Mouse (Mus musculus) fat pad, adult 2 months (tissue): ENCODE data around the gene Narf.

Experiments used
- DNase-seq: peaks from one replicate; pipeline ENCODE4 v3.0.0-alpha.2; 2011; ENCODE audit warnings: low read depth, low spot score; ENCODE audit errors: extremely low read depth

Narf gene

DNA sequence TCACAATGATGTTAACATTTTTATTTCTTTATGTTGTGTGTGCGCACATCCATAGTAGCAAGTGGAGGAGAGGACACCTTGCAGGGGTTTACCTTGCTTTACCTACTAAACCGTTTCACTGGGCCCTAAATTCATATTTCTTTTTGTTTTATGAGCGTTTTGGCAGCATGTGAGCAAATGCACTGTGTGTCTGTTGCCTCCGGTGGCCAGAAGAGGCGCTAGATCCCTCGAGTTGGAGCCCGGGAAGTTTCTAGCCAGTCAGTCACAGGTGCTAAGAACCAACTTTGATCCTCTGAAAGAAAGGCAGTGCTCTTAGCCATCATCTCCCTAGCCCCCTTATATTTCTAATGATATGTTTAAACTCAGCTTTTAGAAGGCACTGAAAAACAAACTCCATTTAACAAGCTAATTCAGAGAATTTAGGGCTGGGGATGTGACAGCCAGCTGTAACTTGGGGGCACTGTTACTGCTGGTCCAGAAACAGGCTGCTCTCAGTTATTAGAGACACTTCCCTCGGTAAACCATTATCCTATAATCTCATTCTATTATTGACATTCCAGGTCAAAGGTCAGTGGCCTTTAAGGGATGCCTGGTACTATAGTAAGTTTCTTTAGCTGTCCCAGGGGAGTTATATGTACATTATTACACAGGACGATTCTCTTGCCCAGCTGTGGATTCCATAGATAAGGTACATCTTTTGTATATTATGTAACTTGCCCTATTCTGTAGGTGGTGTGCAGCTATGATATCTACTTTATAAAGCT, 1.4 kb upstream of the Narf start:
- DNase-seq: no peak

DNA sequence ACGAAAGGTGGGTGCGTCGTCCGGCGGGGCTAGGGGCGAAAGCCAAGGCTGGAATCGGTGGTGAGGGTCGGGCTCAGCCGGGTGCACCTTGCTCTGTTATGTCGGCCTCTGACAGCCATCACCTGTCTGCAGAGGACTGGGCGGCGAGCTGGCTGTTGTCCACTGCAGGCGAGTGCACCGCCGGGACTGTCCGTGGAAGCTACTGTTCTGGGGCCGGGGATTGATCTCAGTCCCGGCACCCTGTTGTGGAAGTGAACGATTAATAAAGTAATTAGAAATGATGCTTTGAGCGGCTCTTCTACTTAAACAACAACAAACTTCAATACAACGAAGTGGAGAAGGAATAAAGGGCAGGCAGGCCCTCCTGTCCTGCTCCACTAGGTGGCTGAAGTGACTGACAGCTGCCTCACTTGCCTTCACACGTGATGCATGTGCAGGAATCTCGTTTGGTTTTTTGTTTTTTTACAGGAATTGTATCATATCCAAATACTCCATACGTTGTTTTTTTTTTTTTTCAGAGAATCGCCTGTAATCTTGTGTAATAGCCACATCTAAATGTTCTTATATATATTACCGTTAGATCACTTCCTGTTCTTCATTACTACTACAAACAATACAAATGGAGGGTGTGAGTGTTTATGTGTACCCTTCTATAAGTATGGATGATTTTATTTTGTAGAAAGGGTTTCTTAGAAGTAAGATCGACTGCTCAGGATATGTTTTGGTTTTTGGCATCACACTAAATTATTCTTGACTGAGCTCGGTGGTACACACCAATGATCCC, 484 bp downstream of the Narf start:
- DNase-seq: no peak

DNA sequence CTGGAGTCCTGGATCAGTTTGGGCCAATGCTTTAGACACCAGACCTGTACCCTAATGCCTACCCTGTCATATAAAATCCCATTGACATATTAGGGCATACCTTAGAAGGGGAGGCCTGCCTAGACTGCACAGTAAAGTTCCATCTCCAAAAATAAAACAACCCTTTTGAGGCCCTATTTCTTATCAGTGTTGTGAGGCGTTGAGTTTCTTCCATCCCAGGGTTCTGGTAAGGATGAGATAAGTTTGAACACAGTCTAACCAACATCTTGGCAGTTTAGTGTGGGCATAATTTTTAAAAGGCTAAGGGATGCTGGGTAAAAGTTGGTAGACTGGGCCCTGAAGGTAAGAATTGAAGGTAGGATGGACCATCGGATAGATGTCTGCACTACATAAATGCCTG, 2.6 kb downstream of the Narf start:
- DNase-seq: no peak

DNA sequence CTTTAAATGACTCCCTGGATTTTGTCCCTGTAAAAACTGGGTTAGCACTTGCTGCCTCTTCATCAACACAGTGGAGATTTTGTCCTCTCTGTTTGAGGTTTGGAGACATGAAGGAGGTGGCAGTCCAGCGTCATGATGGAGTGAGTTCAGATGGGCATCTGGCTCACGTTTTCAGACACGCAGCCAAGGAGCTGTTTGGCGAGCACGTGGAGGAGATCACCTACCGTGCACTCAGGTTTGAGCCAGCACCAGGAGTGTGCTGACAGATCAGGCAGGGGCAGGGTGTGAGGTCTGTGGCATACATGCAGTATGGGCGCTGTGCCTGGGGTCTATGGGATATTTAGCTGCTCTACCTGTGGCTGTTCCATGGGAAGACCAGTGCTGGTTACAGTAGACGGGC, 13.1 kb downstream of the Narf start:
- DNase-seq: no peak

DNA sequence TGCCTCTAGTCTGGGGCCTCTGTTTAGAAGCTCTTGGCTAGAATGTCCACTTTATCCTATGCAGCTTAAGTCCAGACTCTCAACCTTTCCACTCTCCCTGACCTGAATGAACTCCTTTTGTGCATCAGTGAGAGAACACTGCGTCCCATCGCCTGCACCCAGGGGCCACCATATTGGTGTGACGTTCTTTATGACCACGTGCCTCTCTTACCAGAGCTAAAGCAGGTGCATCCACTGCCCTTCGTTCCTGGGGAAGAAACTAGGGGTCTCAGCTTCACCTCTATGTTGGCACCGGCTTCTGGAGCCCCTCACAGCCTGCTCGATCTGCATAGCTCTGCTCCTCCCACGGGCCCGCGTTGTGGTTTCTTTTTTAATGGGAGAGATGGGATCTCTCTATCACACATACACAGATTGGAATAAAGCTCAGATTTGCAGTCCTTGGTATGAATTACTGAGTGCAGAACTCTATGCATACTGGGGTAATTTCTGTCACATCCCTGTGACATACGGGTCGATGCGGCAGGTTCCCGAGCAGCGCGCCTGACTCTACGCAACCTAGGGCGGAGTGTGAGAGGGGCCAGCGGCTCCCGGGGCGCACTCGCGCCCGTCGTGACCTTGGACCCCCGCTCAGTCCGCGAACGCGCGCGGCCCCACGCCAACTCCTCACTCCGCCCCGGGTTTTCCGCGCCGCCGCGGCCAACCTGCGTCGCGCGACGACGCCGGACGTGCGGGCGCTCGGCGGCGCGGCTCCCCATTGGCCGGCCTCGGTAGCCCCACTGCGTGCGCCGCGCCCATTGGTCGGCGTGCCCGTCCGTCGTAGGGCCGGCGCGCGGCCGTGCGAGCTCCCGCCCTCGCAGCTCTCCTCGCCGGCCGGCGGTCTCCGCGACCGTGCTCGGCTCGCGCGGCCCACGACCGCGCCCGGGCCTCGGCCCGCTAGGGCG, 22.4 kb downstream of the Narf start, which contains the start of gene Foxk2:
Foxk2 (plus strand) TSS at position 831 of the 941 bp plus-strand sequence.
- DNase-seq: no peak

DNA sequence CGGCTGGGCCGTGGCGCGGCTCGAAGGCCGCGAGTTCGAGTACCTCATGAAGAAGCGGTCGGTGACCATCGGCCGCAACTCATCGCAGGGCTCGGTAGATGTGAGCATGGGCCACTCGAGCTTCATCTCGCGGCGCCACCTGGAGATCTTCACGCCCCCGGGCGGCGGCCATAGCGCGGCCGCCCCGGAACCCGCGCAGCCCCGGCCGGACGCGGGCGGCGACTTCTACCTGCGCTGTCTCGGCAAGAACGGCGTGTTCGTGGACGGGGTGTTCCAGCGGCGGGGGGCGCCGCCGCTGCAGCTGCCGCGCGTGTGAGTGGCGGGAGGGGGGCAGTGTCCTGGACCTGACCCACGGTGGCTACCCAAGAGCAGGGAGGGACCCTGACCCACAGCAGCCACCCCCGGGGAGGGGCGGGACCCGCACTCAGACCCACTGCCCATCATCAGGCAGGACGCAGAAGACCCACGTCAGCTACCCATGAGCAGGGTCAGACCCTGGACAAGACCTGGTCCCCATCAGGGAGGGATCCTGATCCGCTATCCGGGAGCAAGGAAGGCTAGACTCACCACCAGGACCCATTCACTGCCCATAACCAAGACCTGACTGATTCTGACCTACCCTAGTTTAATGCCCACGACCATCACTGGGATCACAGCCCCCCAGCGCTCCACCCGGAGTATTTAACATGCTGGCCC, 23.3 kb downstream of the Narf start:
- no peak for DNase-seq

DNA sequence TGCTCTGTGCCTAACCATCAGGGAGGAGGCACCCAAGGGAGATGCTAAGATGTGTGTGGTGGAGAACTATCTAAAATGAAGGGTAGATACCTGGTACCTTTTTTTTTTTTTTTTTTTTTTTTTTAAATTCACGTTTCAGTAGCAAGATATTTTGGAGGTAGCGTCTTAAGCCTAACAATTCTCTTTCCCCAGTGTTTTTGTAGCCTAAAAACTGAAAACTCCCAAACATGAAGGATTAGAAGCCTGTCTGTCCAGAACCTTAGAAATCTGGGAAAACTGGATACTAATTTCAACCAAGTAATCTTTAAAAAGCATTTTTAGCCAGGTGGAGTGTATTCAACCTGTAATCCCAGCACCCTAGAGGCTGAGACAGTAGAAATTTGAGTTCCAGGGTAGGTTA, 24.0 kb downstream of the Narf start:
- no peak for DNase-seq

DNA sequence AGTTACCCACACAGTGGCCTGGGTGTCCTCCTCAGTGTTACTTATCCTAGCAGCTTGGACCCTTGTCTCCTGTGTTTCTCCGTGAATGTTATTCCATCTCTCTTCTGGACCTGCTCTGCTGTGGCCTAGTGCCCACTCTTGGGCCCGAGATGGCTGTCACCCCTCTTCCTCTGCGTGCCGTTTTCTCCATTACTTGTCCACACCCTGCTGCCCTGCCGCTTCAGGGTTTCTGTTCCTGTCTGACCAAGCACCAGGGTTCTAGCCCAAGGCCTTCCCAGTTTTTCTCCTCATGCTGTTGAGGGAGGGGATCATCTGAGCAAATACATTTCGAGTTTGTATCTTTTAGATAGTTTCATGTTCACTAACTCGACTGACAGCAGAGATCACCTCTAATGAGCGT, 40.5 kb downstream of the Narf start:
- no peak for DNase-seq

DNA sequence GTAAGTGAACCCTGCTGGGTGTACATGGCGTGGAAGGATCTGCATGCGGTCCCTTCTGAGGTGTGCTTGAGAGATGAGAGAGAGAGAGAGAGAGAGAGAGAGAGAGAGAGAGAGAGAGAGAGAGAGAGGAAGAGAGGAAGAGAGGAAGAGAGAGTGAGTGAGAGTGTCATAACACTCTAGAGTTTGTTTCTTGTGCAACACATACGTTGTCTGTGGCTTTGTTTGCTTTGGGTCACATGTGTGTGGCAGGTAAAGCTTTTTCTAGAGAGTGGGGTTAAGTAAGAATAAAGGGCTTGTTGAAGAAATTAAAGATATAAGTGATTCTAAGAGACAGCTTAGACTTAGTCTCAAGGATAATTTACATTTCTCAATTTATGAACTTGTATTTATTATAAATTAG, 41.0 kb downstream of the Narf start:
- no peak for DNase-seq

DNA sequence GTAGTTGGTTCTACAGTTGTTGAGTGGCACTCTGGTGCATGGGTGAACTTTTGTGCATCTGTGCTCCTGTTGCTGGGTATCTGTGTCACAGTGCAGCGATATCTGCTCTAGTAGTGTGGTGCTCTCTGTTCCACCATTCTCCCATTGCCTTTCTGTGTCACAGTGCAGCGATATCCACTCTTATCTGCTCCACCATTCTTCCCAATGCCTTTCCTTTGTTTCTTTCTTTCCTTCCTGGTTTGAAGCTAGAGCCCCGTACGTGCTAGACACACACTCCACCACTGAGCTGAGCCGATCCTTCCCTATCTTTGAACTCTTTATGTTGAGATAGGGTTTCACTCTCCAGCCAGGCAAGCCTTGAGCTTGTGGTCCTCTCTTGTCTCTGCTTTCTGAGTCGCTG, 45.9 kb downstream of the Narf start:
- DNase-seq: no peak

DNA sequence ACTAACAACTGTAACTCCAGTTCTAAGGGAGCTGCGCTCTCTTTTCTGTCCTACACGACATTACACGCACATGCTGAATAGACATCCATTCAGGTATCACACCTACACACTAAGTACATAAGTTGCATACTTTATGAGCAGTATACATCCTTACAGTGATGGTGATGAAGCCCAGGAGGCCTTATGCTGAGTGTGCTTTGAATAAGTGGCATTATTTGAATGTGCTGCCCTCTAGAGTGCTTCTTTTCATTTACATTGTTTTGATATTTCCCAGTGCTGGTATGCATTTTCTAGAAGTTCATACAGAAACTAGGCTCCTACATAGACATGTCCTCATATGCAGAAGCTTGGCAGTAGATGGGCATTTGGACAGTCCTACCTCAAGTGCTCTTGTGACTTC, 52.8 kb downstream of the Narf start:
- DNase-seq: no peak

DNA sequence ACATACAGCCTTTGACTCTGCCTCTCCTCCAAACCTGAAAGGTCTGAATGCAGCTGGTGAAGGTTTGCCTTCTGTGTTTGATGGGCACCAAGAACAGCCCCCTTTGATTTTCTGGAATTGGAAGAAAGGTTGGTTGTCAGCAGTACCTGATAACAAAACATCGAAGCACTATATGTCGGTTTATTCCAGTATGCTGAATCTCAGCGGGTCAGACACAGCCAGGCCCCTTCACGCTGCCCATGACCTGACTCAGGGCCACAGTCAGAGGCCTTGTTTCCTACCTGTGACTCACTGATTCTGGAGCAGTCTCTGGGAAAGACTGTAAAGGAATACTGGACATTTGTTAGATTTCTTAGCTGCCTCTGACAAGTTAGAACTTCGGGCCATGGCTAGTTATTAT, 57.7 kb downstream of the Narf start:
- no peak for DNase-seq

DNA sequence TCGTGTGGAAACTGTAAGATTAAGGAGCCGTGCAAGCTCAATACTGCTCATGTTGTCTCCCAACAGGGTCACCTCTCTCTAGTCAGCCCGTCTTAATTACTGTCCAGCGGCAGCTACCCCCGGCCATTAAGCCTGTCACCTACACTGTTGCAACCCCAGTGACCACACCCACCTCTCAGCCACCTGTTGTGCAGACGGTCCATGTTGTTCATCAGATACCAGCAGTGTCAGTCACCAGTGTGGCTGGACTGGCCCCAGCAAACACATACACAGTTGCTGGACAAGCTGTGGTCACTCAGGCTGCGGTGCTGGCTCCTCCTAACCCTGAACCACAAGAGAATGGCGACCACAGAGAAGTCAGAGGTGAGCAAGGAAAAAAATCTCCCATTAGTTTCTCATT, 61.4 kb downstream of the Narf start:
- no peak for DNase-seq

DNA sequence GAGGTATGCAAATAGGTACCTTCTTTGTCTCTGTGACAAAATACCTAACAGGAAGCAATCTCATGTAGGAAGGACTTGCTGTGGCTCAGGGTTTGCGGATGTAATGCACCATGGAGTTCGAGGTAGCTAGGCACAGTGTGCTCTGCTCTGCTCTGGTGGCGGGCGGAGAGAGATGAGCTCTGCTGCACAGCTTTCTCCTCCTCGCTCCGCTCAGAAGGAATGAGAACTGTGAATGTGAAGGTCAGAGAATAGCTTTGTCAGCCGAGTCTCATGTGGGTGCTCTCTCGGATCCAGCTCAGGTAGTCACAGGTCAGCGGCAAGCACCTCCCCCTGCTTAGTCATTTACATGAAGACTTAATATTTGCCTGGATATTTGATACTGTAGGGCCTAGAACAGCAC, 63.2 kb downstream of the Narf start:
- no peak for DNase-seq

DNA sequence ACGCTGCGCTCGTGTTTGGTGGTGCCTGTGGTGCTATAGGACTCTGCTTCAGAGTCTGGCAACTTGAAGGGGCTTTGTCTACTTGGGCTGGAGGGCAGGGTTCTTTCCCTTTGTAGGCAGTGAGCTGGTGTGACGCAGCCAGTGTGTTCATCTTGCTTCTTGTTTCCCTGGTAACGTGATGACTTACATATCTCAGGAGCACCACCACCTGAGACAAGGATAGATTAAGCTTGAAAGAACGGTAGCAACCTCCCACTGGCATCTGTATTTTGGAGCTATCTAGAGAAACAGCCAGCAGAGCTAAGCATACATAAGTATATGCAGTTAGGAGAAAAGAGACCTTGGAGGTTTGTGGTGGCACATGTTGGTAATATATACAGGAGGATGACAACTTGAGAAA, 68.3 kb downstream of the Narf start:
- DNase-seq: no peak
